Mouse (Mus musculus) gastrocnemius, adult 18-20 months (tissue): ENCODE data around the gene Ppih. TPM values are rescaled to one million over a fixed set of nuclear protein-coding genes. Genes with fewer than 3 reads are reported as not detected.
"Not testable (repeated sequence)": the region's sequence is repeated elsewhere in the genome, so short reads cannot be mapped to it uniquely, and the experiment has no call there.

Experiments used
- DNase-seq: peaks from one replicate; pipeline ENCODE4 v3.0.0; 2021; ENCODE audit warnings: low spot score
- total RNA-seq, 2 experiments: library from RNA; stranded (reverse); gene quantifications; 2 replicates each; pipeline ENCODE4 v1.2.3; 2021

The Ppih gene
- total RNA-seq, 2 experiments from 2014 or later: 7.9 to 8.8 TPM

- peak; percentile 43 for DNase-seq
Measured at GRCm38 (mm10) chr4:119292771-119293573, 27.4 kb downstream of the Ppih start.

- no peak for DNase-seq
Measured at GRCm38 (mm10) chr4:119291921-119292320, 28.4 kb downstream of the Ppih start.

- DNase-seq: no peak
Measured at GRCm38 (mm10) chr4:119285336-119285735, 35.0 kb downstream of the Ppih start.

GRCm38 (mm10) chr4:119284861-119285260 is 35.5 kb downstream of the Ppih start:
- DNase-seq: no peak

GRCm38 (mm10) chr4:119278784-119279183 is 41.6 kb downstream of the Ppih start:
- DNase-seq: not testable (repeated sequence)

GRCm38 (mm10) chr4:119275726-119276125 is 44.6 kb downstream of the Ppih start:
- no peak for DNase-seq

GRCm38 (mm10) chr4:119275226-119275625 is 45.1 kb downstream of the Ppih start:
- no peak for DNase-seq

- peak; percentile 59 for DNase-seq
Measured at GRCm38 (mm10) chr4:119274627-119275026, 45.7 kb downstream of the Ppih start.

GRCm38 (mm10) chr4:119266606-119267005 is 53.7 kb downstream of the Ppih start:
- DNase-seq: no peak

GRCm38 (mm10) chr4:119263459-119263858 is 56.9 kb downstream of the Ppih start:
- no peak for DNase-seq

- DNase-seq: no peak
Measured at GRCm38 (mm10) chr4:119262483-119262882, 57.9 kb downstream of the Ppih start.

- DNase-seq: no peak
Measured at GRCm38 (mm10) chr4:119261087-119261713, 59.1 kb downstream of the Ppih start.

GRCm38 (mm10) chr4:119259344-119260254 is 60.7 kb downstream of the Ppih start:
- DNase-seq: no peak

GRCm38 (mm10) chr4:119257083-119257482 is 63.3 kb downstream of the Ppih start:
- no peak for DNase-seq

- no peak for DNase-seq
Measured at GRCm38 (mm10) chr4:119255351-119255750, 65.0 kb downstream of the Ppih start, which contains the start of gene Cldn19. Gene Cldn19, plus strand, starts transcription at chr4:119255414.

GRCm38 (mm10) chr4:119254012-119254618 is 66.2 kb downstream of the Ppih start:
- no peak for DNase-seq

GRCm38 (mm10) chr4:119252025-119252808 is 68.1 kb downstream of the Ppih start:
- no peak for DNase-seq
